ENCODE assay signal across 8 mouse cellular contexts in genomic region chr6:136543164-136543563, GRCm38 (mm10). TPM values are rescaled to one million over a fixed set of nuclear protein-coding genes. Genes with fewer than 3 reads are reported as not detected.
DNase-seq lines count a peak whose midpoint lies in the region; ATAC-seq and TF ChIP-seq lines count a peak whose summit lies in the region.

No protein-coding gene starts in this region.

- 13% methylated on average over 6 of the region's 6 CpGs for WGBS in forebrain, embryonic 11.5 days

- TF ChIP-seq CTCF in brain, embryonic 14.5 days (IDR thresholded peaks at IDR 0.05; ENCODE audit: borderline replicate concordance, extremely low read depth, insufficient read depth, insufficient read length) = no peak

- H3K4me2 ChIP-seq in forebrain, embryonic 11.5 days (ENCODE audit: low read depth, low read length, severe bottlenecking) = no peak overlapping the region

- TF ChIP-seq POLR2A in brain, embryonic 14.5 days (IDR thresholded peaks at IDR 0.05; ENCODE audit: borderline replicate concordance, extremely low read depth, insufficient read depth, insufficient read length, poor library complexity, severe bottlenecking) = no peak

- peaks cover 4% of the 10 kb centered on the region; the same call in 1 of the 2 replicates for H3K36me3 ChIP-seq in forebrain, embryonic 11.5 days (ENCODE audit: control insufficient read depth, insufficient read depth, low read length)

- ATAC-seq in forebrain, embryonic 11.5 days (replicated peaks; ENCODE audit: low FRiP score) = peak; percentile 85

- H3K27ac ChIP-seq in forebrain, embryonic 11.5 days (ENCODE audit: low read depth, low read length) = peak overlapping the region; percentile 69

- no peak overlapping the region for H3K9ac ChIP-seq in forebrain, embryonic 11.5 days (ENCODE audit: low read length)

- no peaks in the 10 kb centered on the region for H3K9me3 ChIP-seq in forebrain, embryonic 11.5 days (ENCODE audit: control insufficient read depth, low read length)

- peak; percentile 86 for DNase-seq in MEL-GATA-1-ER (ENCODE audit: extremely low read depth, low read depth)
- peak; percentile 96 for DNase-seq in brain, embryonic 14.5 days (ENCODE audit: low read depth)
- peak; percentile 69 for DNase-seq in forebrain, embryonic 11.5 days (ENCODE audit: low spot score)
- DNase-seq in heart, postnatal 10 days = peak; percentile 82 to 87
- DNase-seq in kidney, postnatal 25 days = peak; percentile 67 to 82
- peak; percentile 70 for DNase-seq in lung, postnatal 14 days
- peak; percentile 78 for DNase-seq in skeletal muscle tissue, adult 2 months (ENCODE audit: low read depth, low spot score)
- no peak for DNase-seq in right cerebral cortex, postnatal 14 days

- no peak overlapping the region for H3K4me3 ChIP-seq in forebrain, embryonic 11.5 days (ENCODE audit: low read depth, low read length)

- H3K27me3 ChIP-seq in forebrain, embryonic 11.5 days (ENCODE audit: control insufficient read depth, insufficient read depth, low read length) = no peaks in the 10 kb centered on the region

- peaks cover 2% of the 10 kb centered on the region; the same call in 1 of the 2 replicates for H3K4me1 ChIP-seq in forebrain, embryonic 11.5 days (replicated peaks; ENCODE audit: control insufficient read depth, insufficient read depth, low read length)

- intact Hi-C loops in heart, postnatal 10 days (cut with DNase I) = loop anchor here (1.0 kb wide), 1 partner anchor 11 kb away; no protein-coding TSS in a partner anchor

RNA-seq across cellular contexts. Expression of gene Atf7ip, which starts 37.2 kb away (rescaled TPM):
- 40.0 and 67.9 TPM in 2 replicates for polyA plus RNA-seq in brain, embryonic 14.5 days (2012; rRNA removed)
- 57.8 and 66.6 TPM in 2 replicates for polyA plus RNA-seq in forebrain, embryonic 11.5 days (2014; fragmentation: Nextera tagmentation; extraction: Ambion mirVana)
- 100 to 1,000 TPM in 1 of 2 experiments, 10 to 100 TPM in 1; 93.8 to 103 TPM for total RNA-seq in heart, postnatal 10 days (2021)
